Mouse (Mus musculus): ENCODE measurements at regions not wholly inside any gene's neighbourhood (a gene's known extent, or its start where the extent isn't known, plus 50 kb on each side); places are given as distances from the start of the nearest gene placed in this dataset.

DNA sequence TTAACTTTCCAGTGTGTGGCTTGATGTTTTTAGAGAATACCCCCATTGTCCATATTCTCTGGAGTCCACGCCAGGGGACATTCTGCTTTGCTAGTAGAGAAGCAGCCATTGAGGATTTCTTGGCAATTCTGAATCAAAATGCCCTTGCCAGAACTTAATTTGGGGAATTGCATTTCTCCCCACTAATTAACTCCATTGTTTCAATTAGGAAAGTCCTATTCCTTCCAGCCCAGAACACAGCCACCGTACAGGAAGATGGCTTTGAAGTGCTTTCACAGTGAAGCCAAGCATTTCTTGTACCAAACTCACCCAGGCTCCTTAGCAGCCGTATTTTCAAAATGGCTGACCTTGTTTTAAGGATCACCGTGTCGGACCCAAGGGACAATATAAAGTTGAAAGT, 399.4 kb downstream of the Vps13c start:
- no peaks in the 10 kb centered on the region for H3K36me3 ChIP-seq (ENCODE audit: control insufficient read depth, insufficient read depth, low read length)
- no peak overlapping the region for H3K4me3 ChIP-seq (ENCODE audit: low read depth, low read length)
- H3K27me3 ChIP-seq (ENCODE audit: control insufficient read depth, insufficient read depth, low read length) = no peaks in the 10 kb centered on the region
- H3K27ac ChIP-seq (ENCODE audit: insufficient read depth, low read depth, low read length) = no peak overlapping the region
- 85% methylated on average over 5 of the region's 5 CpGs for WGBS
- H3K4me1 ChIP-seq (ENCODE audit: control insufficient read depth, insufficient read depth, insufficient read length, low read length) = no peaks in the 10 kb centered on the region
- no peak for TF ChIP-seq POLR2A (IDR thresholded peaks at IDR 0.05; ENCODE audit: low read depth, low read length)
- no peak for TF ChIP-seq CTCF (IDR thresholded peaks at IDR 0.05; ENCODE audit: extremely low read depth, insufficient read length, insufficient replicate concordance, low read depth, low read length)

DNA sequence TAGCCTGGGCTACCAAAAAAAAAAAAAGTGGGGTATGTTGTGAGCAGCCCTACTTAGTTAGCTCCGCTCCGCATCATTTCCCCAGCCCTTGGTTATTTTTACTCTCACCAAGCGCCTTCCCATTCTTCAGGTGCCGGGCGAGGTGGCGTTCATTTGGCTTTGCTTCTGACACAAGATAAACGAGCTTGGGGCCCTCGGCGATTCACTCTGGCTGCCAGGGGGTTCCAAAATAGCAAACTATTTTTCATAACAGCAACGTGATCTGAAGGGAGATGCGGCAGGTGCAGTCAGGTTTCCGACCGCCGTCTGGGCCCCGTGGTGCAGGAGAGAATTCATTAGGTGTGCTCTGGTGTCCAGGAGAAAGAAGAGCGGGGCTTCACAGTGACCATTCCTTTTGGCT, 403.6 kb upstream of the Rora start:
- H3K36me3 ChIP-seq (ENCODE audit: control insufficient read depth, insufficient read depth, low read length) = no peaks in the 10 kb centered on the region
- TF ChIP-seq CTCF (IDR thresholded peaks at IDR 0.05; ENCODE audit: extremely low read depth, insufficient read length, insufficient replicate concordance, low read depth, low read length) (no peak), POLR2A (IDR thresholded peaks at IDR 0.05; ENCODE audit: low read depth, low read length) (no peak)
- H3K4me3 ChIP-seq (ENCODE audit: low read depth, low read length) = no peak overlapping the region
- no peaks in the 10 kb centered on the region for H3K27me3 ChIP-seq (ENCODE audit: control insufficient read depth, insufficient read depth, low read length)
- no peak overlapping the region for H3K27ac ChIP-seq (ENCODE audit: insufficient read depth, low read depth, low read length)
- no peaks in the 10 kb centered on the region for H3K4me1 ChIP-seq (ENCODE audit: control insufficient read depth, insufficient read depth, insufficient read length, low read length)
- WGBS = 80% methylated on average over 16 of the region's 16 CpGs

DNA sequence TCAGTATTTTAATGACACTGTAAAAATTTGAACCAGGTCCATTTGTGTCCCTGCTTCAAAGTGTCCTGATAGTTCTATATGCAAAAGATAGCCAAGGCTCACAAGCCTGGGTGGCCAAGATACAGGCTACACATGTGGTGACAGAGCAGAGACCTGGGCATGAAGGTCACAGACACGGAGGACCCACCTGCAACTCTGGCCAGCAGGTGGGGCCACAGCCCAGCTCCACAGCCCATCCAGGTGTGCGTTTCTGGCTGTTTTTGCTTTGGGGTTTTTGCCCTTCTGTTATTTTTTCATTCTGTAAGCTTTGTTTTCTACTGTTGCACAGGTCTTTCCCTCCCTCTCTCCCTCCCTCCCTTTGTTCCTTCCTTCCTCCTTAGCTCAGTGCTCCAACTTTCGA, 399.4 kb upstream of the Rora start:
- Histone ChIP-seq H3K27ac (ENCODE audit: insufficient read depth, low read depth, low read length) (no peak overlapping the region), H3K4me1 (ENCODE audit: control insufficient read depth, insufficient read depth, insufficient read length, low read length) (no peaks in the 10 kb centered on the region), H3K36me3 (ENCODE audit: control insufficient read depth, insufficient read depth, low read length) (no peaks in the 10 kb centered on the region), H3K4me3 (ENCODE audit: low read depth, low read length) (no peak overlapping the region), H3K27me3 (ENCODE audit: control insufficient read depth, insufficient read depth, low read length) (no peaks in the 10 kb centered on the region)
- WGBS = 39% methylated on average over 3 of the region's 3 CpGs
- TF ChIP-seq POLR2A (IDR thresholded peaks at IDR 0.05; ENCODE audit: low read depth, low read length) (no peak), CTCF (IDR thresholded peaks at IDR 0.05; ENCODE audit: extremely low read depth, insufficient read length, insufficient replicate concordance, low read depth, low read length) (no peak)

DNA sequence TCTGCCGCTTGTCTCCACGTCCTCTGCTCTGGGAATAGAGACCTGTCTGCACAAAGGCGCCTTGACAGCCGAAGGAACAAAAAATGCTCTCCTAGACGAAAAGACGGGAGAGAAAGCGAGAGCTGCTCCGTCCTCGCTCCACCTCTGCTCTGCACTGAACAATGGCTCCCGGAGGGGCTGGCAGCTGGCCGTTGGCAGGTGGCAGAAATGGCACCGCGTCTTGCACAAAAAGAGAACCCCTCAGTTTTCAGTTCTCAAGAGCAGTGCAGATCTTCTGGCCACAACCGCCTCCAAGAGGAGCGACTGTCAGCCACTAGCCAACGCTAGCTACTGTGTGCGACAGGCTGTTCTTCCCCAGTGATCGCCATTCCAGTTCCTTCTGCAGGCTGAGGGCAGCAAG, 385.0 kb upstream of the Rora start:
- TF ChIP-seq CTCF (IDR thresholded peaks at IDR 0.05; ENCODE audit: extremely low read depth, insufficient read length, insufficient replicate concordance, low read depth, low read length) (no peak), POLR2A (IDR thresholded peaks at IDR 0.05; ENCODE audit: low read depth, low read length) (no peak)
- Histone ChIP-seq H3K27ac (ENCODE audit: insufficient read depth, low read depth, low read length) (no peak overlapping the region), H3K4me1 (ENCODE audit: control insufficient read depth, insufficient read depth, insufficient read length, low read length) (no peaks in the 10 kb centered on the region), H3K36me3 (ENCODE audit: control insufficient read depth, insufficient read depth, low read length) (no peaks in the 10 kb centered on the region), H3K27me3 (ENCODE audit: control insufficient read depth, insufficient read depth, low read length) (no peaks in the 10 kb centered on the region), H3K4me3 (ENCODE audit: low read depth, low read length) (no peak overlapping the region)
- 83% methylated on average over 18 of the region's 18 CpGs for WGBS

DNA sequence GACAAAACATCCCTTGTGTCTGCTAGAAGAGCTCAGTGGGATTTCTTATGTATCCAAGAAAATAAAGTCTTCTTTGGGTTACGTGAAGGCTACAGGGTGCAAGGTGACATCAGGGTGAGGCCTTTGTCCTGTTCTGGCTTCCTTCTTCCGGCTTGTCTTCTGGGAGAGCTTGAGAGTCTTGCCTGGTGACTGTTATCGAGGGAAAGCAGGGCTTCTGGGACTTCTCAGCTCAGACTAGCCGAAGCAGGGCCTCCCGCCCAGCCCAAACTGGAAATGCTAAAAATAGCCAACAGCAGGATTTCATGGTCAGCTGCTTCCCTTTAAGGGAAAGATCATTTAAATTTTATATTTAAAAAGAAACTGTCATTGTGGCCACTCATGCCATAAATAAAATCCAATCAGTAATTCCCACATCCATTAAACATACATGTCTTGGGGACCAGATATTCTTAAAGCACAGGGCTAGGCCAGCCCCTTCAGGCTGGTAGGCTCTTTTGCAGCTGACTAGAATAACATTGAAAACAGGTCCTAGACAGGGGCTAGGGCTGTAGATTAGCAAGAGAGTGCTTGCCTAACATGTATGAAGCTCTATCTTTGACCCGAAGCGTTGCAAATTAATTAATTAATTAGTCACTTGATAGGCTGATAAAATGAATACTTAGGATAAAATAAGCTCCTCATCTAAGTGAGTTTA, 351.2 kb upstream of the Rora start:
- H3K4me1 ChIP-seq (ENCODE audit: control insufficient read depth, insufficient read depth, insufficient read length, low read length) = no peaks in the 10 kb centered on the region
- no peak overlapping the region for H3K4me3 ChIP-seq (ENCODE audit: low read depth, low read length)
- H3K27ac ChIP-seq (ENCODE audit: insufficient read depth, low read depth, low read length) = 0 out of 2 replicates have a peak overlapping the region, but pooled peaks have one; percentile 16
- no peak for TF ChIP-seq CTCF (IDR thresholded peaks at IDR 0.05; ENCODE audit: extremely low read depth, insufficient read length, insufficient replicate concordance, low read depth, low read length)
- no peak for TF ChIP-seq POLR2A (IDR thresholded peaks at IDR 0.05; ENCODE audit: low read depth, low read length)
- WGBS = 71% methylated on average over 7 of the region's 7 CpGs
- no peaks in the 10 kb centered on the region for H3K36me3 ChIP-seq (ENCODE audit: control insufficient read depth, insufficient read depth, low read length)
- H3K27me3 ChIP-seq (ENCODE audit: control insufficient read depth, insufficient read depth, low read length) = no peaks in the 10 kb centered on the region

DNA sequence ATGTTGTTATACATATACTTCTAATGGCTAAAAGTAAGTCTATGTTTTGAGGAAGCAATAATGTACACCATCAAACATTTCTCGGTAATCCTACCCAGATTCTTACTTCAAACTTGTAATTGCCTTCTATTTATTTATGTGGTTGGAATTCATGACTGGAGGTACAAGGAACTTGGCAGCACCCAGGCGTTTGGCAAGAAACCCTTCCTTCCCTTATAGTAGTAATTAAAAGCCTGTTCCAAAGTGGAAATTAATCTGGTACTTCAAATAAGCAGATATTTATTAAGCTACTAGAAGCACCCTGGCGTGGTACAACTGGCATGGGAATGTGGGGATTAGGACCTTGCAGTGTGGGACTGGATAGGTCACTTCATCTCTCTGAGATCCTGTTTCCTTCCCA, 322.9 kb upstream of the Rora start:
- no peaks in the 10 kb centered on the region for H3K36me3 ChIP-seq (ENCODE audit: control insufficient read depth, insufficient read depth, low read length)
- no peak for TF ChIP-seq CTCF (IDR thresholded peaks at IDR 0.05; ENCODE audit: extremely low read depth, insufficient read length, insufficient replicate concordance, low read depth, low read length)
- TF ChIP-seq POLR2A (IDR thresholded peaks at IDR 0.05; ENCODE audit: low read depth, low read length) = no peak
- no peaks in the 10 kb centered on the region for H3K27me3 ChIP-seq (ENCODE audit: control insufficient read depth, insufficient read depth, low read length)
- 67% methylated on average over 3 of the region's 3 CpGs for WGBS
- H3K4me3 ChIP-seq (ENCODE audit: low read depth, low read length) = no peak overlapping the region
- H3K27ac ChIP-seq (ENCODE audit: insufficient read depth, low read depth, low read length) = no peak overlapping the region
- H3K4me1 ChIP-seq (ENCODE audit: control insufficient read depth, insufficient read depth, insufficient read length, low read length) = no peaks in the 10 kb centered on the region

DNA sequence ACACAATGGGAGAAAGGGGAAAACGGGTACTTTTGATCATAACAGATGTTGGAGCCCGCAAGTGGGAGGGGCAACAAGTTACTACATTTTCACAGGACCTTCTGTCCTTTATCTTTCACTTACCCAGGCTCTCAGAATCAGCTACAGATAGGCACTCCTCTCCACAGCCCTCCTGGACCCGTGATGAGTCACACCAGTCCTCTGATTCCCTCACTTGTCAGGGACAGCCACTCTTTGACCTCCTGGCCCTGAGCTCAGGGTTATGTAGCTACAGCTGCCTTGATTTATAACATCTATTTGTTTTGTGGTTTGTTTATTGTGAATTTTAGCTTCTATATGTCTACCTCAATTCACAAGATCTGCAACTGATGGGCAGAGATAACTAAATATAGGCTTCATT, 312.7 kb upstream of the Rora start:
- no peaks in the 10 kb centered on the region for H3K4me1 ChIP-seq (ENCODE audit: control insufficient read depth, insufficient read depth, insufficient read length, low read length)
- no peaks in the 10 kb centered on the region for H3K36me3 ChIP-seq (ENCODE audit: control insufficient read depth, insufficient read depth, low read length)
- WGBS = 38% methylated on average over 3 of the region's 3 CpGs
- TF ChIP-seq CTCF (IDR thresholded peaks at IDR 0.05; ENCODE audit: extremely low read depth, insufficient read length, insufficient replicate concordance, low read depth, low read length) (no peak), POLR2A (IDR thresholded peaks at IDR 0.05; ENCODE audit: low read depth, low read length) (no peak)
- H3K4me3 ChIP-seq (ENCODE audit: low read depth, low read length) = no peak overlapping the region
- no peaks in the 10 kb centered on the region for H3K27me3 ChIP-seq (ENCODE audit: control insufficient read depth, insufficient read depth, low read length)
- H3K27ac ChIP-seq (ENCODE audit: insufficient read depth, low read depth, low read length) = no peak overlapping the region

Measured in small intestine, adult 2 months (tissue).